Mouse (Mus musculus) hindbrain, embryonic 11.5 days (tissue): ENCODE measurements around the gene 4933409G03Rik. TPM values are rescaled to one million over a fixed set of nuclear protein-coding genes. Genes with fewer than 3 reads are reported as not detected.

Experiments used
- polyA plus RNA-seq: library from polyadenylated mRNA; unstranded; fragments of >200 nt; fragmentation: Nextera tagmentation; extraction: Ambion mirVana; gene quantifications from 2 replicates; pipeline ENCODE4 v1.2.1, GENCODE M21; 2014

Gene 4933409G03Rik
- polyA plus RNA-seq, 1 experiment from 2014 or later = not detected

Other genes starting within 250 kb of the 4933409G03Rik start
- gene Stk39, start 110.1 kb upstream of the 4933409G03Rik start, polyA plus RNA-seq = 53.0 and 58.1 TPM in 2 replicates
- gene 4932414N04Rik, start 74.1 kb downstream of the 4933409G03Rik start, polyA plus RNA-seq = not detected in 2 replicates